Mouse (Mus musculus) frontal cortex, adult 2 months (tissue): Measurements from ENCODE around the gene Rbp1. TPM values are rescaled to one million over a fixed set of nuclear protein-coding genes. Genes with fewer than 3 reads are reported as not detected.
A peak's percentile ranks its signal among the peaks of the same experiment; 100 is the strongest.

ENCODE experiments used
- DNase-seq, 2 experiments: peaks; one replicate each; pipeline ENCODE4 v3.0.0; 2022; ENCODE audit warnings: low spot score in 1 of 2; ENCODE audit errors: extremely low spot score in 1 of 2
- polyA plus RNA-seq: library from polyadenylated mRNA; depleted of rRNA; stranded (reverse); fragments of >200 nt; gene quantifications from 2 replicates; pipeline ENCODE4 v1.2.3, GENCODE M21; 2012

Gene Rbp1
- polyA plus RNA-seq, 1 experiment: 20.5 TPM

DNA sequence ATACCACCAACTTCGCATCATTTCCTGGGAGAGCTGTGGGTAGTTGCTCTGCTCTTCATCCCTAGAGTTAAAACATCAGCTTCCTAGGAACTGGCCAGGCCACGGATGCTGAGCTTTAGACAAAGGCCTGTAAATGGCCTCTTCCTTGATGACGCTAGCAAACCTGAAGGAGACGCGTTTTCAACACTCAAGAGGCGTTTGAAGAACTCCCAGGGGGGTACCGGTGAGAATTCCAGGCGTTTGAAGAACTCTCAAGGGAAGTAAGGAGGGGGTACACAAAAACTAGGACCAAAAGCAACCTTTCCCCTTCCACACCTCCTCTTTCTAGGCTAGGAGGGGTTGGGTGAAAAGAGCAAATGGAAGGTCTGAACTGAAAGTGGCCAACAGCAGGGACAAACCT lies 1.5 kb downstream of the Rbp1 start:
- no peak for DNase-seq

DNA sequence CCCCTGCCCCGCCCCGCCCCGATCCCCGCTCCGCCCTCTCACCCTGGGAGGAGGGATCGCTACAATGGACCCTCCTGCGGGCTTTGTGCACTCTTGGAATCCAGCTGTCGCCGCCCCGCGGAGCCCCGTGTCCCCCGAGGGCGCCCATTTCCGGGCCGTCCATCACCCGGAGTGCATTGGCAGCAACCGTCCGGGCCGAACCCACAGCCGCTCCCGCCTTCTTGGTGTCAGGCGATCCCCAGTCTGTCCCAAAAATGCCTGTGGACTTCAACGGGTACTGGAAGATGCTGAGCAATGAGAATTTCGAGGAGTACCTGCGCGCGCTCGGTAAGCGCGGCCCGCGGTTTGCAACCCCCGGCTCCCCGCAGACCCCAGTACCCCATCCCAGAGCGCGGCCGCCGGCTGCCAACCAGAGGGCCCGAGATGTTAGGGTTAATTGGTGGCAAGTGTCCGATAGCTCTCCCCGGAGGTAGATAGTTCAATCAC lies 2.0 kb downstream of the Rbp1 start:
- no peak for DNase-seq

- no peak for DNase-seq
Observed at GRCm38 (mm10) chr9:98425351-98425880, 2.7 kb downstream of the Rbp1 start.

DNA sequence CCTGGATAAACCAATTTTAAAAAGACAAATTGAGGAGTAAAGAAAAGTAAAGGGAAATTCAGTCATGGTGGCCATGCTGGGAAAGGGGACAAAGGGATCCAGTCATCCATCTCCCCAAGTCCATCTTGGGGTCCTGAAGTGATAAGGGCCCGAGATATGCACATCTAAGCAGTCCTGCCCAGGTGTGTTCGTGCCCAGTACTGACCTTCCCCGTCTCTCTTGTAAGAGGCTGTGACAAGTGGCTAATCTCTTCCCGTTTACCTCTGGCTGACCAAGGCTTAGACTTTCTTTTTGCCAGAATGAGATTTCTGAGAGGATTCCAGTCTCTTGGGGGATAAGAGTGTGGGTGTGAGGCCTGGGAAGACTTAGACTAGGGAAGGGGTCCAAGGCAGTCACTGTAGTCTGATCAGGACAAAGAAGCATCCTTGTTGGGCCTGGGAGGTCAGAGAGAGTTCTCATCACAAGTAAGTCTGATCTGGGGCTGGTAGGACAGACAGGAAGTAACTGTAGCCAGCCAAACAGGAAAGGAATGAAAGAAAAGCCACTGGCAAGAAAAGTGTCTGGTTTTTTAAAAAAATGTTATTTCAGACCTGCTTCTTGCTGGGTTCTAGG lies 5.3 kb downstream of the Rbp1 start:
- DNase-seq: no peak

GRCm38 (mm10) chr9:98428783-98429182 lies 6.0 kb downstream of the Rbp1 start:
- DNase-seq: no peak

DNA sequence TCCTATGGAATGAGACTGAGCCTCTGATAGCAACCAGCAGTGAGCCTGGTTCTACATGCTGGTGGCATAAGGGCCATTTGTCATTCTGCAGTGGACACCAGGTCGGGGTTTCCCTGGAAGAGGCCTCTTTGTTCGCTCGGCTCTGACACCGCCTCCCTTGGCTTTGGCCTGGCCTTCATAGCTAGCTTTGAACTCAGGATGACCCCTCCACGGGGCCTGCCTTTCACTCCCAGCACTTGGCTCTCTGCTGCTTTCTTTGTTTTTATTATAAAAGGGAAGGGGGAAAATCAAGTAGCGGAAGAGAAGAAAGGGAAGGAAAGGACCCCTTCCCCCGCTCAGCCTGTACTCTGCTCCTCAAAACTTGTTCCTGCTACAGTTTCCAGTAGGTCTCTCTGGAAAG lies 7.0 kb downstream of the Rbp1 start:
- no peak for DNase-seq

- no peak for DNase-seq
Observed at GRCm38 (mm10) chr9:98430528-98430927, 7.8 kb downstream of the Rbp1 start.

GRCm38 (mm10) chr9:98433021-98433420 lies 10.3 kb downstream of the Rbp1 start:
- no peak for DNase-seq

GRCm38 (mm10) chr9:98433956-98434588 lies 11.3 kb downstream of the Rbp1 start:
- peak in 1 of 2 experiments; percentile 25 for DNase-seq

GRCm38 (mm10) chr9:98437819-98438218 lies 15.1 kb downstream of the Rbp1 start:
- DNase-seq: no peak

- no peak for DNase-seq
Observed at GRCm38 (mm10) chr9:98439091-98439490, 16.3 kb downstream of the Rbp1 start.

GRCm38 (mm10) chr9:98442638-98443037 lies 19.9 kb downstream of the Rbp1 start:
- peak in 1 of 2 experiments; percentile 62 for DNase-seq

- no peak for DNase-seq
Observed at GRCm38 (mm10) chr9:98445359-98446149, 22.8 kb downstream of the Rbp1 start.

GRCm38 (mm10) chr9:98450976-98451375 lies 28.2 kb downstream of the Rbp1 start:
- peak in 1 of 2 experiments; percentile 11 for DNase-seq

DNA sequence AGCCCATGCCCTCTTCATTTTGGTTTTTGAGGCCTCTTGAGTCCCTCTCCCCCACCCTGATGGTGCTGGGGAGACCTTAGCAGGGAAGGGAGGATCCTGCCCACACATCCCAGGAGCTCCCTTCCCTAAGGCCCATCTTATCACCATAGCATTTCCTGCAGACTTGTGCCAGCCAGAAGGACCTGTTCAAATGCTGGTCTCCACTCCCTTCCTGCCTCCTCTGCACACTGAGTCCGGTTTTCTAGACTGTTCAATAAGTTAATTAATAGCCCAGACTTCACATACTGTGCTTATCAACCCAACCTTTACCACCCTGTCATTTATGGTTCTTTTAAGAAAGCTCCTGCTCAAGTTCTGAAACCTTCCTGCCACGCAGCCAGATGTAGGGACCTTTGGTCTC lies 43.9 kb downstream of the Rbp1 start:
- no peak for DNase-seq

- no peak for DNase-seq
Observed at GRCm38 (mm10) chr9:98480172-98480749, 57.5 kb downstream of the Rbp1 start.

- no peak for DNase-seq
Observed at GRCm38 (mm10) chr9:98482256-98482655, 59.5 kb downstream of the Rbp1 start.

GRCm38 (mm10) chr9:98485020-98485419 lies 62.3 kb downstream of the Rbp1 start:
- no peak for DNase-seq

- DNase-seq: no peak
Observed at GRCm38 (mm10) chr9:98485815-98486214, 63.1 kb downstream of the Rbp1 start, which contains the start of gene Rbp2. Rbp2 (plus strand) TSS chr9:98486115.

DNA sequence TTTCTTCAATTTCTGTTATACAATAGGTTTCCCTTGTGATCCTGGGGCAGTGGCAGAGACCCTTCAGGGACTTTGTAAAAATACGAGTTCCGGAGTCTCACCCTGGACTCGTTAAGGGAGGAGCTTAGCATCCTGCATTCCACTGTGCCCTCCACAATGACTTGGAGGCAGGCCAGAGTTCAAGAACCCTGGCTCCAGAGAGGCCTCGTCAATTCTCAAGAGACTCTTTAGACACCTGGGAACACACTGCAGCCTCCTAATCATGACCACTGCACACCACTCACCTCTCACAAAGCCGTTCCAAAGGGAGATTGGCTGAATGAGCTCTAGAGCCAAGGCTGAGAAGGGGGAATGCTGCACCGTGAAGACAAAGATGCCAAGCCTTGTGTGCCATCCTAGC lies 64.5 kb downstream of the Rbp1 start:
- no peak for DNase-seq

GRCm38 (mm10) chr9:98489532-98489931 lies 66.8 kb downstream of the Rbp1 start:
- DNase-seq: no peak
